Mouse (Mus musculus) layer of hippocampus, adult 18-20 months (tissue): ENCODE data around the gene Mnd1. TPM values are rescaled to one million over a fixed set of nuclear protein-coding genes. Genes with fewer than 3 reads are reported as not detected.

Source experiments
- DNase-seq, 2 experiments: peaks; one replicate each; pipeline ENCODE4 v3.0.0; 2022; ENCODE audit warnings: low spot score in 2 of 2
- total RNA-seq, 2 experiments: library from RNA; stranded (reverse); gene quantifications; 2 replicates each; pipeline ENCODE4 v1.2.3; 2021

Gene Mnd1
- total RNA-seq, 2 experiments from 2014 or later, result 0.99 to 1.7 TPM

GRCm38 (mm10) chr3:84059261-84059660 lies 96.3 kb downstream of the Mnd1 start:
- no peak for DNase-seq

- DNase-seq, result no peak
Observed at GRCm38 (mm10) chr3:84048729-84049175, 106.8 kb downstream of the Mnd1 start.

GRCm38 (mm10) chr3:84046206-84046605 lies 109.4 kb downstream of the Mnd1 start:
- no peak for DNase-seq

- DNase-seq, result no peak
Observed at GRCm38 (mm10) chr3:84041739-84042138, 113.8 kb downstream of the Mnd1 start.

- DNase-seq, result no peak
Observed at GRCm38 (mm10) chr3:84040476-84041082, 115.0 kb downstream of the Mnd1 start.

- peak; percentile 45 to 81 for DNase-seq
Observed at GRCm38 (mm10) chr3:84039646-84040475, 115.7 kb downstream of the Mnd1 start, which contains the start of gene Tmem131l. Gene Tmem131l (minus strand): TSS chr3:84040175.

- peak in 1 of 2 experiments; percentile 15 for DNase-seq
Observed at GRCm38 (mm10) chr3:84038981-84039645, 116.5 kb downstream of the Mnd1 start.

- no peak for DNase-seq
Observed at GRCm38 (mm10) chr3:84038126-84038525, 117.5 kb downstream of the Mnd1 start.

Other genes starting within 250 kb of the Mnd1 start
- gene Tmem131l, start 115.6 kb downstream of the Mnd1 start, total RNA-seq, result 10 to 100 TPM; 28.0 to 33.3 TPM
- not detected for gene Gm6525, start 18.3 kb upstream of the Mnd1 start, total RNA-seq
- gene Trim2, start 151.1 kb upstream of the Mnd1 start, total RNA-seq, result 100 to 1,000 TPM; 438 to 456 TPM